In the genomic region with DNA sequence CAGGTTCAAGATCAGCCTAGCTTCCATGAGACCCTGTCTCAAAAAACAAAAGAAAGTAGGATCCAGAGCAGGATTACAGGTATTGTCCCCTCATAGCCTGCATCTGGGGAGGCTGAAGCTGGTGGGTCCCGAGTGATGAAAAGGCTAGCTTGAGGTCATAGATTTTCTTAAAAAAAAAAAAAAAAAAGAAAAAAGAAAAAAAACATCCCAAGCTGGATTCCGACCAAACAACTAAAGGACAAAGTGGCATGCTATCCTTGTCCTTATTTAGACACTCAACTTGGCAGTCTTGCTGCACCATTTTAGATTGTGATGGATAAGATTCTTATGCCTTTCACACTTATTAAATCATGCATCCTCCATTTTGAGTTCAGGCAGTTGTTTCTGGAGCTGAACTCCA, we compare ENCODE assay signal across 9 mouse cellular contexts. TPM values are rescaled to one million over a fixed set of nuclear protein-coding genes. Genes with fewer than 3 reads are reported as not detected.
DNase-seq lines count a peak whose midpoint lies in the region; ATAC-seq and TF ChIP-seq lines count a peak whose summit lies in the region.
"Had no signal": no experiment of that assay in that cellular context is flagged by ENCODE, and none has a peak within 500 bp of the region (broad histone marks: within the 10 kb centered on the region; RNA-seq: fewer than 3 reads in every experiment).

No protein-coding gene starts in this region.

- no peak for TF ChIP-seq CTCF in testis, adult 2 months (IDR thresholded peaks at IDR 0.05; ENCODE audit: control insufficient read depth, insufficient read depth, insufficient replicate concordance, low read depth, low read length)
- no peak for TF ChIP-seq CTCF in stomach, postnatal 0 days (IDR thresholded peaks at IDR 0.05; ENCODE audit: low read depth)

- no peak overlapping the region for H3K9ac ChIP-seq in heart, embryonic 14.5 days (ENCODE audit: low read length)
- no peak overlapping the region for H3K9ac ChIP-seq in limb, embryonic 13.5 days
- H3K9ac ChIP-seq in stomach, postnatal 0 days (ENCODE audit: low read length), result no peak overlapping the region

- H3K27me3 ChIP-seq in heart, embryonic 14.5 days (ENCODE audit: control insufficient read depth, insufficient read depth, low read length), result no peaks in the 10 kb centered on the region
- H3K27me3 ChIP-seq in testis, adult 2 months (ENCODE audit: control insufficient read depth, insufficient read depth, low read length), result no peaks in the 10 kb centered on the region
- no peaks in the 10 kb centered on the region for H3K27me3 ChIP-seq in limb, embryonic 13.5 days
- H3K27me3 ChIP-seq in stomach, postnatal 0 days (ENCODE audit: control insufficient read depth, insufficient read depth, low read length), result no peaks in the 10 kb centered on the region

- no peak overlapping the region for H3K4me3 ChIP-seq in heart, embryonic 14.5 days (ENCODE audit: control insufficient read depth in 1 of 2, insufficient read depth in 1 of 2, low read depth in 1 of 2, low read length in 2 of 2)
- H3K4me3 ChIP-seq in testis, adult 2 months (ENCODE audit: control insufficient read depth, low read depth, low read length), result peak overlapping the region; percentile 27; the same call in 1 of the 2 replicates
- peak overlapping the region; percentile 85 for H3K4me3 ChIP-seq in limb, embryonic 13.5 days
- H3K4me3 ChIP-seq in stomach, postnatal 0 days (ENCODE audit: low read depth, low read length), result 0 out of 2 replicates have a peak overlapping the region, but pooled peaks have one; percentile 88

- H3K36me3 ChIP-seq in heart, embryonic 14.5 days (ENCODE audit: control insufficient read depth, insufficient read depth, low read length), result peaks cover 76% of the 10 kb centered on the region
- peaks cover 3% of the 10 kb centered on the region for H3K36me3 ChIP-seq in testis, adult 2 months (ENCODE audit: control insufficient read depth, insufficient read depth, low read length)
- peaks cover 69% of the 10 kb centered on the region for H3K36me3 ChIP-seq in limb, embryonic 13.5 days
- H3K36me3 ChIP-seq in stomach, postnatal 0 days (ENCODE audit: control insufficient read depth, insufficient read depth, low read length), result peaks cover 18% of the 10 kb centered on the region

- no peak for TF ChIP-seq EP300 in stomach, postnatal 0 days (optimal IDR thresholded peaks at IDR 0.05)

- no peak for DNase-seq in heart, postnatal 14 days
- no peak for DNase-seq in testis, postnatal 14 days (ENCODE audit: low spot score)
- DNase-seq in stomach, postnatal 0 days (ENCODE audit: low spot score), result no peak
- DNase-seq in layer of hippocampus, adult 9-10 months (ENCODE audit: low spot score), result no peak
- no peak for DNase-seq in spleen, adult 12 weeks (ENCODE audit: low spot score)
- DNase-seq: kidney, adult 9 months had no signal

- no peaks in the 10 kb centered on the region for H3K9me3 ChIP-seq in heart, embryonic 14.5 days (ENCODE audit: control insufficient read depth, low read length)
- no peaks in the 10 kb centered on the region for H3K9me3 ChIP-seq in limb, embryonic 13.5 days
- no peaks in the 10 kb centered on the region for H3K9me3 ChIP-seq in stomach, postnatal 0 days (ENCODE audit: control insufficient read depth, low read length)

- WGBS in heart, embryonic 14.5 days, result 56% methylated on average over 2 of the region's 2 CpGs
- 73% methylated on average over 2 of the region's 2 CpGs for WGBS in limb, embryonic 13.5 days
- 64% methylated on average over 2 of the region's 2 CpGs for WGBS in stomach, postnatal 0 days

- H3K4me2 ChIP-seq in heart, embryonic 14.5 days (ENCODE audit: low read length), result peak overlapping the region; percentile 55
- peak overlapping the region; percentile 66 for H3K4me2 ChIP-seq in limb, embryonic 13.5 days (replicated peaks)
- H3K4me2 ChIP-seq in stomach, postnatal 0 days (replicated peaks; ENCODE audit: low read depth), result no peak overlapping the region; the same call in 1 of the 2 replicates

- ATAC-seq in heart, embryonic 14.5 days (ENCODE audit: insufficient number of reproducible peaks, insufficient read depth, low FRiP score, low read depth), result no peak
- no peak for ATAC-seq in limb, embryonic 13.5 days (ENCODE audit: low FRiP score, low read depth)
- no peak for ATAC-seq in stomach, postnatal 0 days (ENCODE audit: low FRiP score, low TSS enrichment)

- peak overlapping the region in 1 of 2 experiments; percentile 96; a peak in 2 of 4 replicates for H3K27ac ChIP-seq in heart, embryonic 14.5 days (replicated peaks in 1 of 2; ENCODE audit: control insufficient read depth in 1 of 2, insufficient read depth in 1 of 2, low read depth in 2 of 2, low read length in 2 of 2)
- no peak overlapping the region for H3K27ac ChIP-seq in testis, adult 2 months (ENCODE audit: control insufficient read depth, insufficient read depth, low read depth, low read length)
- peak overlapping the region; percentile 61; the same call in 1 of the 2 replicates for H3K27ac ChIP-seq in limb, embryonic 13.5 days
- peak overlapping the region; percentile 100; the same call in 1 of the 2 replicates for H3K27ac ChIP-seq in stomach, postnatal 0 days (replicated peaks)

- peaks cover 4 to 17% of the 10 kb centered on the region in 2 experiments for H3K4me1 ChIP-seq in heart, embryonic 14.5 days (ENCODE audit: control insufficient read depth in 2 of 2, insufficient read depth in 2 of 2, low read length in 2 of 2)
- H3K4me1 ChIP-seq in testis, adult 2 months (ENCODE audit: control insufficient read depth, insufficient read depth, low read length), result no peaks in the 10 kb centered on the region
- peaks cover 26% of the 10 kb centered on the region for H3K4me1 ChIP-seq in limb, embryonic 13.5 days
- 0 out of 2 replicates have a peak, but pooled peaks cover 3% of the 10 kb centered on the region for H3K4me1 ChIP-seq in stomach, postnatal 0 days (replicated peaks; ENCODE audit: control insufficient read depth, insufficient read depth)

- intact Hi-C loops in heart, postnatal 14 days (cut with DNase I), result loop anchor here (1.0 kb wide), 1 partner anchor 11 kb away; no protein-coding TSS in a partner anchor

- TF ChIP-seq POLR2A in testis, adult 2 months (IDR thresholded peaks at IDR 0.05; ENCODE audit: control insufficient read depth, low read depth, low read length), result no peak

RNA-seq across cellular contexts. Expression of a gene that starts 3.7 kb away (rescaled TPM):
- polyA plus RNA-seq in heart, embryonic 14.5 days (2014; fragmentation: Nextera tagmentation; extraction: Ambion mirVana), result 22.6 and 22.9 TPM in 2 replicates
- total RNA-seq in heart, postnatal 14 days (2021), result 10 to 100 TPM; 23.6 to 25.0 TPM
- 22.0 and 24.9 TPM in 2 replicates for polyA plus RNA-seq in testis, adult 2 months (2012; rRNA removed)
- 39.5 and 40.0 TPM in 2 replicates for polyA plus RNA-seq in limb, embryonic 13.5 days (2015; fragmentation: Nextera tagmentation; extraction: Ambion mirVana)
- polyA plus RNA-seq in stomach, postnatal 0 days (2015; fragmentation: Nextera tagmentation; extraction: Ambion mirVana), result 12.4 and 14.8 TPM in 2 replicates

RNA-seq across cellular contexts. Expression of a gene that starts 13.1 kb away (rescaled TPM):
- polyA plus RNA-seq in heart, embryonic 14.5 days (2014; fragmentation: Nextera tagmentation; extraction: Ambion mirVana), result 13.3 and 15.3 TPM in 2 replicates
- 10 to 100 TPM; 71.2 to 71.8 TPM for total RNA-seq in heart, postnatal 14 days (2021)
- polyA plus RNA-seq in testis, adult 2 months (2012; rRNA removed), result 138 and 143 TPM in 2 replicates
- polyA plus RNA-seq in limb, embryonic 13.5 days (2015; fragmentation: Nextera tagmentation; extraction: Ambion mirVana), result 28.9 and 29.2 TPM in 2 replicates
- 11.3 and 13.8 TPM in 2 replicates for polyA plus RNA-seq in stomach, postnatal 0 days (2015; fragmentation: Nextera tagmentation; extraction: Ambion mirVana)

RNA-seq across cellular contexts. Expression of a gene that starts 28.2 kb away (rescaled TPM):
- 0.82 and 0.95 TPM in 2 replicates for polyA plus RNA-seq in heart, embryonic 14.5 days (2014; fragmentation: Nextera tagmentation; extraction: Ambion mirVana)
- total RNA-seq in heart, postnatal 14 days (2021), result 1 to 10 TPM in 1 of 2 experiments, under 1 TPM in 1; 0.61 to 1.0 TPM
- polyA plus RNA-seq in testis, adult 2 months (2012; rRNA removed), result 2.2 and 2.7 TPM in 2 replicates
- polyA plus RNA-seq in limb, embryonic 13.5 days (2015; fragmentation: Nextera tagmentation; extraction: Ambion mirVana), result 4.2 and 4.4 TPM in 2 replicates
- 6.9 and 7.7 TPM in 2 replicates for polyA plus RNA-seq in stomach, postnatal 0 days (2015; fragmentation: Nextera tagmentation; extraction: Ambion mirVana)

RNA-seq across cellular contexts. Expression of a gene that starts 33.3 kb away (rescaled TPM):
- polyA plus RNA-seq in heart, embryonic 14.5 days (2014; fragmentation: Nextera tagmentation; extraction: Ambion mirVana), result 6.0 and 6.4 TPM in 2 replicates
- 10 to 100 TPM; 20.7 to 31.5 TPM for total RNA-seq in heart, postnatal 14 days (2021)
- polyA plus RNA-seq in testis, adult 2 months (2012; rRNA removed), result 34.7 and 38.6 TPM in 2 replicates
- polyA plus RNA-seq in limb, embryonic 13.5 days (2015; fragmentation: Nextera tagmentation; extraction: Ambion mirVana), result 0.93 and 1.1 TPM in 2 replicates
- 7.5 and 7.9 TPM in 2 replicates for polyA plus RNA-seq in stomach, postnatal 0 days (2015; fragmentation: Nextera tagmentation; extraction: Ambion mirVana)

RNA-seq across cellular contexts. Expression of a gene that starts 55.0 kb away (rescaled TPM):
- polyA plus RNA-seq in heart, embryonic 14.5 days (2014; fragmentation: Nextera tagmentation; extraction: Ambion mirVana), result 3.1 and 3.2 TPM in 2 replicates
- 10 to 100 TPM in 1 of 2 experiments, 1 to 10 TPM in 1; 8.2 to 10.6 TPM for total RNA-seq in heart, postnatal 14 days (2021)
- 4.3 and 6.4 TPM in 2 replicates for polyA plus RNA-seq in testis, adult 2 months (2012; rRNA removed)
- polyA plus RNA-seq in limb, embryonic 13.5 days (2015; fragmentation: Nextera tagmentation; extraction: Ambion mirVana), result 4.9 and 5.4 TPM in 2 replicates
- polyA plus RNA-seq in stomach, postnatal 0 days (2015; fragmentation: Nextera tagmentation; extraction: Ambion mirVana), result 4.9 and 5.3 TPM in 2 replicates

Comparison
In these comparisons a context has a peak if more than half of its experiments do, and no peak if none do; other contexts are left out.
1. H3K4me3 ChIP-seq: peak in testis, adult 2 months (single experiment), limb, embryonic 13.5 days (single experiment) and stomach, postnatal 0 days (single experiment); none in heart, embryonic 14.5 days (0 of 2).